Mouse (Mus musculus) liver, adult 2 months (tissue): Measurements from ENCODE around the gene Vps33a.

Experiments
- CTCF ChIP-seq: fragments of 200-500 bp; IDR thresholded peaks from 2 replicates; pipeline ENCODE4 v1.5.1; 2011; ENCODE audit warnings: low read depth, low read length, control low read depth
- POLR2A ChIP-seq: fragments of 200-500 bp; IDR thresholded peaks from 2 replicates; pipeline ENCODE4 v1.6.1; 2011; ENCODE audit warnings: low read length, control low read depth; ENCODE audit not compliant: insufficient read depth; ENCODE audit errors: extremely low read depth

GRCm38 (mm10) chr5:123603496-123603895, 30.7 kb upstream of the Vps33a start:
- TF ChIP-seq CTCF: no peak
- no peak for TF ChIP-seq POLR2A
